Mouse (Mus musculus): ENCODE results near the gene Ccdc85c.

The Ccdc85c gene

DNA sequence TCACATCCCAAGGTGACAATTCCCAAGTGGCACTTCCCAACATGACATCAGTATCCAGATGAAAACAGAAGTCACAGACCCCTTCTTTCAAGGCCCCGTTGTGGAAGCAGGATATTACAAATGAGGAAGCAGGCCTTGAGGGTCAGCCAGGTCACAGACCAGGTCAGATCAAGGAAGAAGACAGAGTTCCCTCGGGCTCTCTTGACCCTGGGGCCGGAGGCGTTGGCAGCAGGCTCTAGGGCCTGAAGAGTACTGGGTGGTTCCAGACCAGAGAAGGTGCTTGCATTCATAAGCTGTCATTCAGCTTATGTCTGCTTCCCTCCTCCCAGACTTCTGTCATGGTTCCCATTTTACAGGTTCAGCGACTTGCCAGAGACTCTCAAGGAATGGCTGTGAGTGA lies 5.5 kb downstream of the Ccdc85c start:
- in situ Hi-C loops (cut with MboI, MseI): no loop called here

DNA sequence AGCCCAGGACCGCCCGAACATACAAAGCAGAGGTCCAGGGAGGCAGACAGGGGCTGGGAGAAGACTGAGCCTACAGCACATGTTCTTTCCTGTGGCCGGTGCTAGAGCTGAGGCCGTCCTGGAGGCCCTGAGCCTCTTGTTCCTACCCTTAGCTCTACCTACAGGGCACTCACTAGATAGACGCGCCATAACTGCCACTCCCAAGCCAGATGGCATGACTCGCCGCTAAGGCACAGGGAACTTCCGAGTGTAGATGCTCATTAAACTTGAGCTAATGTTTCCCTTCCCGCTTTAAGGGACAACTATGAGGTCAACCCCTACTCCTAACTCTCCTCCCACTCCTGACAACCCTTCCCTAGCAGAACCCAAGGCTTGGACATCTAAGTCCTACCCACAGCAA lies 6.3 kb downstream of the Ccdc85c start:
- in situ Hi-C loops (cut with MboI, MseI): no loop called here

DNA sequence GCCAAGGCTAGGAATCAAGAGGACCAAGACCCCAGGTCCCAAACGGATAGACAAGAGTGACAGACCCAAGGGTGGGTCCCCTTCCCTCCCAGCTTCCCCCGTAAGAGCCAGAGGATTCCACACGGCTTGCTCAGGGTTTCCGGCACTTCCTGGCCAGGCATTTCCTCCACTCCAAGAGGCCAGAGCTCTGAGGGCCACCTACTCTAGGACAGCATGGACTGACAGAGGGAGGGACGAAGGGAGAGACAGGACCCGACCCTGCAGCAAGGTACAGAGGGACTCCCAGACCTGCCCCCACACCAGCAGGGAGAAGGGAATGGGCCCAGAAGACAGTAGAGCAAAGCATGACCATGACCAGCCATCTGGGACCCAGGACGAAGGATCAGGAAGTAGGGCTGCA lies 7.6 kb downstream of the Ccdc85c start:
- in situ Hi-C loops (cut with MboI, MseI): no loop called here

DNA sequence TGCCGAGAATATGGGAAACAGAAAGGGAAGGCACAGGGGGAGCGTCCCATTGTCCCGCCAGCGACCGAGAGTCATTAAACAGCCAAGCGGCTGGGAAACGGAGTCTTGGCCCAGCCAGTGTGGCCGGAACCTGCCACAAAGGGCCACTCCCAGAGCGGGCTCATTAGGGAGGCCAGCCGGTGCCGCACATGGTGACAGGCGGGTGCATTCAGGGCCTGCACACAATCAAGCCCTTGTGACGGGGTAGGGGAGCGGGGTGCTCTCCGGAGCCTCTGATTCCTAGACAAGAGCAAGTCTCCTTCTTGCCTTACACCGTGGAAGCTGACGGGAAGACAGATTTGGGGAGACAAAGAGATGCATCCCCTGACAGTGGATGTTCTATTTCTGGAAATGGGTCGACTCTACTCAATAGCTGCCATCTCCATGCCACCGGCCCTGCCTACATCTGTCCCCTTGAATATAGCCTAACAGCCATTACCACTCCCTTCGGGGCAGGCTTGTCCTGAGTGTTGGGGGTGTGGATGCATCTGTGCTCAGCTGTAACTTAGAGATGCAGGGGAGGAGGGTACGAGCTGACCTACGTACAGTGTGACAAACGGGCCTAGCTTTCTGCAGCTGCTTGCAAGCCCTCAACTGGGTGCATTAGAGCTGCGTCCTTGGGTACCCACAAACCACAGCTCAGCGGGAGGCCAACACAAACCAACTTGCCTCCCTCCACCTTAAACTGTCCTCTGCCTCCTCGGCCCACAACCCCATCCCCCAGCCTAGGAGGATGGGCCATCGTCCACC lies 9.2 kb downstream of the Ccdc85c start:
- in situ Hi-C loops (cut with MboI, MseI): no loop called here

DNA sequence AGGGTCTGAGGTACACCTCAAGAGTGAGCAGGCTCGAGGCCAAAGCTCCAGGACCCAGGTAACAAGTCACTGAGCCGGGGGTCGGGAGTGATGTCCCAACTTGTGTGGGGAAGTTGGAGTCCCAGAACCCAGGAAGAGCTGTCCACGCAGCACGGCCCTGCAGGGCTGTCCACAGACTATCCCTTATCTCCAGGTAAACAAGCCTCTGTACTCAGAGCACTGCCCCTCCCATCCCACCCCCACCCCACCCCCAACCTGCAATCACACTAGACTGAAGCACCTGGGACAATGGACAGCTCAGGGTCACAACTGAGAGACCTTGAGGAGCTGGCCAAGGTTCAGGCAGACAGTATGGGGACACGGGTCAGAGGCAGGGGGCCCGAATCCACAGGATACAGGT lies 10.3 kb downstream of the Ccdc85c start:
- in situ Hi-C loops (cut with MboI, MseI): no loop called here

DNA sequence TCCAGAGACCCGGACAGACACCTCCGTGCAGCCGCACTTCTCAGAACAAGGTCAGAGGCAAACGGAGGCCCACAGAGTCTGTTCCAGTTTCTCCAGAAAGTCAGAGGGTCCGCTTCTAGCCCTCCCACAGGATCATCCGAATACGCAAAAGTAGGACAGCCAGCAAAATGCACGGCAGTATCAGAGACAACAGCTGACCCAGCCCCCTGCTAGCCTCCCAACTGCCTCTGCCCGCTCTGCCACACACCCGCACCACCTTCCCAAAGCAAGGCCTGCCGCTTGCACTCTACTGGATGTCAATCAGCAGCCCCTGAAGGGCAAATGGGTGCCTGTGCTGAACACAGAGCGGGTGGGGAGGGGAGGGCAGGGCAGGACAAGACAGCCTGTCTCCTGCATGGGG lies 14.3 kb downstream of the Ccdc85c start:
- in situ Hi-C loops (cut with MboI, MseI): no loop called here

DNA sequence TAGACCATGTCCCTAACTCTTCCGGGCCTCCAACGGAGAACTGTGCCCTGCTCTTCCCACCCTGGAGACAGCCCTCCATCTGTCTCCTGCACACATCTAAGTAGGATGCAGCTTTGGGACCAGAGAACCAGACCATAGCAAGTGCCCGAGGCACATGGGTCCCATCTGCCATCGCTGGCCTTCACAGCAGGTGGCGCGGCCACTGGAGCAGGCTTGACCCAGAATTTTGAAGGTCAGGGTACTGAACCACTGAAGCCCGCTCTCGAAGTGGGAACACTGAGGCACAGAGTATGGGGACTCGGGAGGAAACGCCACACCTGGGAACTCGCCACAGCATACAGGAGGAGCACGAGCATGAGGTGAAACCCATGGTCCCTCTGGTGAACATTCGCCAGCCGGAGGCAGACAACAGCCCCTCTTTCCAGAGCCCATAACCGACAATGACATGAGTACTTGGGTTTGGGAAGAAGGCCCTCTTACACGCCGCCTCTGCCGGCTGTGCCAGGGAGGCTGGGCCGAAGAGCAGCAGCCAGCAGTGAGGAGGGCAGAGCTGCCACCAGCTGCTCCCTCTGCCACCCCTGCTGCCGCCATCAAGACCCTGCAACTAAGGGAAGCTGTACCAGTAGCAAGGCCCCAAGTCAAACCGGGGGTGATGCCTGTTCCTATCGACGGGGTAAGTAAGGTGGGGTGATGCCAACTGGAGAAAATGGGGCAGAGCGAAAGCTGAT lies 15.7 kb downstream of the Ccdc85c start:
- in situ Hi-C loops (cut with MboI, MseI): no loop called here

DNA sequence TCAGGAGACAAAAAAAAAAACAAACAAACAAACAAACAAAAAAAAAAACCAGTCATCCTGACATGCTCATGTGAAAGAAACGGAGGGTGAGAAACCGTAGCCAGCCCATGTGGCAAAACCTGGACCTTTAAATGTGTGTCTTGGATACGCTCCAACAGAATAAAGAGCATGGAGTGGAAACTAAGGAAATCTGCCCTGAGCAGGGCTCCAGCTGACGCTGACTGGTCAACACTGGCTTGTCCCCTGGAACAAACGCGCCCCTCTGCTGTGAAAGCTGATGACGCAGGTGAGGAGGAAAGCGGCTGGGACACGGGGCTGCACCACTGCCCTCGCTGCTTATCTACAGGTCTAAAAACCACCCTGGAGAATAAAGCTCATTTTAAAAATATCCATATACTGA lies 18.5 kb downstream of the Ccdc85c start:
- in situ Hi-C loops (cut with MboI, MseI): no loop called here

DNA sequence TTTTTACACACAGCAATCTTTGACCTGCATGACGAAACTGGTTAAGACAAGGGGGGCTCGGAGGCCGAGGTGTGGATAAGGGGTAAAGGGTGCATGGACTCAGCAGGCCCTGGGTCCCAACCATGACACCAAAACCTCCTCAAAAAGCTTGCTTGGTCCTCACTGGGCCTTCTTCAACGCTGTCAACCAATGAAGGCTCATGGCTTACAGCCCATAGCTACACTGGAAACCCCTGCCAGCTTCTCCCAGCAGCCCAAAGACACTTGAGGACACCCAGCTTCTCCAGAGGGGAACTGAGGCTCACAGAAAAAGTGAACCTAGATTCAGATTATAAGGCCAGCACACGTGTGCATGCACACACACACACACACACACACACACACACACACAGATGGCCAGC lies 19.3 kb downstream of the Ccdc85c start:
- in situ Hi-C loops (cut with MboI, MseI): no loop called here

DNA sequence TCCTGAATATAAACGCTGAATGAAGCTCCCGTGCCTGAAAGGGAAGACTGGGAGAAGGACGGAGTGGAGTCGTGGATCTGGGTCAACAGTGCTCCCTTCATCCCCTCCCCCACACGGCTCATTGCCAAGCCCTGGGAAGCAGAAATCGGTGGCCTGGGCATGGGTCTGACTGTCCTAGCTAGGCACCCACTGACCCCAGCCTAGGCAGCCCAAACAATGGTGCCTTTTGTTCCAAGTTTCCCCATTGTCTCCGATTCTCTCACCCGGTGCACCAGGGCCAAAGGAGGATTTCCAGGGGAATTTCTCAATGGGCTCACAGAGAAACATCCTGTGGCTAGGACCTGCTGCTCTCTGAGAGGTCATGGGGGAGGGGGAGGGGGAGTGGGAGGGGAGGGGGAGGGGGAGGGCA lies 19.7 kb downstream of the Ccdc85c start:
- in situ Hi-C loops (cut with MboI, MseI): no loop called here

DNA sequence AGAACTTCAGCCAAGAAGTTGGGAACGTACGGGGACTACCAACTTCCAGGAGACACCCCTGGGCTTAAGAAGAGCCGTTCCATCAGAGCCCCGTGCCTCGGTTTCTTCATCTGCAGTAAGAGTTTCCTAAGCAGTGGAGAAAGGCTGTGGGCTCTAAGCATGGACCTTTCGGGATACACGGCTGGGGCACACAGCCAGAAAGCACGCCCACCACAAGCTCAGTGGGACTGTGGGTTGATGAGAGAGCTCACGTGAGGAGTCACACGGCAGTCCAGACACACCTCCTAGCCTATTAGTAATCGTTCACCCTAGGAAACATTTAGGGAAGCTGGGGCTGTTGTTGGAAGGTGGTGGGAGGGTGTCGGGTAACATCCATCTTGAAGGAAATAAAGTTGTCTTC lies 22.2 kb downstream of the Ccdc85c start:
- in situ Hi-C loops (cut with MboI, MseI): no loop called here

DNA sequence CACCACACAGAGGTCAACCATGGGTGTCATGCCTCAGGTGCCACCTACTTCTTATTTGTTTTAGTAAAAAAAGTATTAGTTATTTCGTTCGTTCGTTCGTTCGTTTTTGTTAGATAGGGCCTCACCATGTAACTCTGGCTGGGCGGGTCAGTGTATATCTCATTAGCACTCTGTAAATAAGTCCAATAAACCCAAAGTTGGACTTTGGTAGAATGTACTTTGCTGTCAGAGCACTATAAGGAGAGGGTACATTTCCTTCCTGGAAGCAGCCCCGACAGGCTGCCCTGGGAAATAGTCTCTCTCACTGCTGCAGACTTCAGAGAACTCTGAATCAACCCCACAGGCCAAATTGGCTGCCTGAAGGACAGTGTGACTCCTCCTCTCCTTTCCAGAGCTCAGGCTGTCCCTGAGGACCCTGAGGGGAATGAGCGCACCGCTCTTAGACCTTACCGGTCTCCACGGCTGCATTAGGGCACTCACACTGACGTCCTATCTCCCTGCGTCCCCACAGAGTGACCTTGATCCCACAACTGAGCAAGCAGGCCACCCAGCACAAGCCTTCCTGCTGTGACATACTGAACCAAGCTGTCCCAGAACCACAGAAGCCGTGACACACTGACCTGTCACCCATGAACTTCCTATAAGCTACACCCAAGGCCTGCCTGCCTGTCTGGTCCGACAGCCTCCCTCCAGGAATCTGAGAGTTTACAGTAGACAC lies 23.2 kb downstream of the Ccdc85c start:
- in situ Hi-C loops (cut with MboI, MseI): no loop called here

DNA sequence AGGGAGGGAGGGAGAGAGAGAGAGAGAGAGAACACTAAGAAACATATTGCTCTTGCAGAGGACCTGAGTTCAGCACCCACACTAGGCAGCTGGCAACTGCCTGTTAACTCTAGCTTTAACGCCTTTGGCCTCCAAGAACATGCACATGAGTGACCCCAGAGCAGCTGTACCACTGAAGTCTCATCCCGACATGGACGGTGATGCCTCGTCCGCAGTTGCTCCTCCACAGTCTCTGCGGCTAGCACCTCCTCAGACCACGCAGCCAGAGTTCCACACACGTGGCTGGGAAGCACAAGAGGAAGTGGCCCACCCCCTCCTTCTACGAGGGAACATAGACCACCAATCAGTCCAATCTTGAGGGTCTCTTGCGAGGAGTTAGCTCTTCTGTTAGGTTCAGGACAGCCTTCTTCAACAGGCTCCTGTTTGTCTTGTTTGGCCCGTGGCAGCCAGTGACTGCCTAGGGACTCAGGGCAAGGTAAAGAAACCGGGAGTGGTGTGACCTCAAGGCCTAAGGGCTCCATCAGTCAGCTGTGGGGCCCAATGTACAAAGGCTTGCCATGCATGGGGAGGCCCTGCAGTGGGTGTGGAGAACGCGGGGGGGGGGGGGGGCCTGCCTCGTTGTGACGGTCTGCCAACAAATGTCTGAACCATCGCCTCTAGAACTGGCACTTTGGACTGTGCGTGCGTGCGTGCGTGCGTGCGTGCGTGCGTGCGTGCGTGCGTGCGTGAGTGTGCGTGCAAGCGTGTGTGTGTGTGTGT lies 24.0 kb downstream of the Ccdc85c start:
- in situ Hi-C loops (cut with MboI, MseI): no loop called here

DNA sequence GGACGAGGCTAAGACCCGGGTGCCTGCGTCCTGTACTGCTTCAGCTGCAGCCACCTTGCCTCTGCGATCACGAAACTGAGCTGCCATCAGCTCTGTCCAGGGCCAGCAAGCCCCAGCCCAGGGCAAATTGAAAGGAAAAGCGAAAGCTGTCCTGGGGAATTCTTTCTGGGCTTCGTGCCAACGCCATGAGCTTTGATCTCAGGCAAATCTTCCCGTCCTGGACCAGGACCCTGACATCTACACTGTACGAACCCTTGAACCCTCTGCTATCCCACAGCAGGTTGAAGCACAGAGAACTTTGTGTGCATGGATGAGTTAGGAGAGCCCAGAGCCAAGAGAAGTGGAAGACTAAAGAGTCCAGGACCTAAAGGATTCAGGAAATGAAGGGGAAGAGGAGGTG lies 25.7 kb downstream of the Ccdc85c start:
- in situ Hi-C loops (cut with MboI, MseI): no loop called here

DNA sequence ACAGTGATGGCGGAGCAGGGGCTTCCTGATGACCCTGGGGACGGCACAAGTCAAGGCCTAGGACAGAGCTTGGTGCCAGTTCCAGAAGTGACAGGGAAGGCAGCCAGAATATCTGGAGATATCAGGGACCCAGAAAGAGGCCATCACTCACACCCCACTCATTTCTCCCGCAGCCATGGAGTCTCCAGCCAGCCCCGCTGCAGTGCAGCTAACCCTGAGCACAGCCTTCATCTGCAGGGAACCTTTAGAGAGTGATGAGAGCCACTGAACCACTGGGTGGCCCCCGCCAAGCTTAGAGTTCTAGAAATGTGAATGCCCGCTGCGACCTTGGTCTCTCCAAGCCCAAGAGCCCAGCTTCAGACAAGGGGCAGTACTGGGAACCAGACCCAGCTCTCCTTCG lies 26.2 kb downstream of the Ccdc85c start:
- in situ Hi-C loops (cut with MboI, MseI): no loop called here

DNA sequence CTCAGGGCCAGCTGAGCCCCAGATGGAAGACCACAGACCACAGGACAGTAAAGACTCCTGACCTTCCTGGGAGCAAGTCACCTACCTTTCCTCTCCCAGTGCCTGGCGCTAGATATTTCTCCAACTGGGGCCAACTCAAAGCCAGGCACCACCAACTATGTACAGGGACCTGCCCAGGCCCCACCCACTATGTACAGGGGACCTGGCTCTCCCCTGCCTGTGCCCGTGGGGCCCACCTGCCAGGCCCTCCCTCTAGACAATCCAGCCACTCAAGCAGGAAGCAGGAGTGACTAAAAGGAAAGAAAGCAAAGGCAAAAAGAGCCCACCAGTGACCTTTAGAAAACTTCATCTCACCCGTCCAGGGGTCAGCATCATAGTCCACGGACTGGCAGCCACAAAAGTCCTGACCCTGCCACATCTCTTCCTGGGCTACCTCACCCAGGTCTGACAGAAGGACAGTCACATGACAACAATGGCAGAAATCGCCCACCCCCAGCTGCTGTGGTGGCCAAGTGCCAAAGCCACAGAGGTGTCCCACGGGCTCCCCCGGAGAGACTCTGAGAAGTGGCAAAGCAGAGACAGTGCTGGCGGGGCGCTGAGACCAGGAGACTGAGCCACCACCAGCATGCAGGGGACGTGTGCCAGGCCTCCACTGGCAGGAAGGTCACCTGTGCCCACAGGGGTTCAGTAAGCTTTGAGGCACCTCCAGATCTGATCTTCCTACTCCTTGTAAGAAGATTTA lies 28.3 kb downstream of the Ccdc85c start:
- in situ Hi-C loops (cut with MboI, MseI): no loop called here

DNA sequence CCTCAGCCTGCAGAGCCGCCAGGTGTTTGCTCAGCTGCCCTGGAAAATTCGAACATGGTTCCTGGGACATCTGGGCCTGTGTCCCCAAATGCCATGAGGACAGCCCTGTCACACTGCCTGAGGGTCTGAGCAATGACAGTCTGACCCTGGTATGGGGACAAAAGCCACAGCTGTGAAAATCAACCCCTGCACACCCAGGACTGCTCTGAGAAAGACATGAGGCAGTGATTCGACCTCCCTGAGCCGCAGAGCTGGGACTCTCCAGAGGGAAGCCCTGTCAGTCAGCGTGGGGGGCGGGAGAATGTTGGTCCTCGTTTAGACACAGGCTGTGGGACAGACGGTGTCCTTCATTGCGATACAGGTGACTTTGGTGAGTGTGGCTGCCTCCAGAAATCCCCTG lies 29.6 kb downstream of the Ccdc85c start:
- in situ Hi-C loops (cut with MboI, MseI): no loop called here

DNA sequence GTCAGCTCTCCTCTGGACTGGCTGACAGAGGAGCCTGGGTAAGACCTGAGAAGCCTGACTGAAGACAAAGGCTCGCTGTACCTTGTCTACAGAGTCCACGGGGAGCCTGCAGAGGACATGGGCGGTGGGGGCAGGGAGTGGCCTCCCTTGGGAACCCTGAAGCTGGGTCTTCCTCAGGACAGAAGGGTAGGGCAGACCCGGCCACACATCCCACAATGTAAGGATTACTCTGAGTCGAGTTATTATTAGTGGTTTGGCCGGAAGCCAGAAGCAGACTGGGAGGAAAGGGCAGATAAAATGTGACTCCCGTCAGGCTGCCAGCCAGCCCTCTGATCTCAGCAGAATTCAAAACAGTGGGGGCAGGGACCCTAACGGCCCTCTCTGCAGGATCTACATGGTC lies 30.4 kb downstream of the Ccdc85c start:
- in situ Hi-C loops (cut with MboI, MseI): no loop called here

DNA sequence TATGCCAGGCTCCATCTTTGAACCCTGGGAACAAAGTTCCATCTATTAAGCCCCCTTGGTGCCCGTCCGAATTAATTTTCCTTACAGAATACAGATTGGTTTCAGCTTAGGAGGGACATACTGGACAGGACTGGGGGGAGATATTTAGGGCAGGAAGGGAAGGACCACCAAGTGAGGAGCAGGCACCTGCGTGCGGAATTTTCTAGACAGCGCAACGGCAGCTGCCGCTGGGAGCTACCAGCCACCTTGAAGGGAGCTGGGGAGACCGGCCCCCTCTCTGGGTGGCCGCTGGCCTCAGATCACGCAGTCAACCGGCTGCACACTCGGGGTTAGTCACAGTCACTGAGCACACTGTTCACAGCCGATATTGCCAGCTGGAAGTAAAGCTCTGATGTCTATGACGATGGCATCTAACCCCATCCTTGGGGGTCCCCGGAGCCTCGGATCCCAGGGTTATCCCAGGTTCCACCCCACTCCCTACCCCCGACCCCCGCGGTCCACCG lies 32.9 kb downstream of the Ccdc85c start:
- in situ Hi-C loops (cut with MboI, MseI): no loop called here

DNA sequence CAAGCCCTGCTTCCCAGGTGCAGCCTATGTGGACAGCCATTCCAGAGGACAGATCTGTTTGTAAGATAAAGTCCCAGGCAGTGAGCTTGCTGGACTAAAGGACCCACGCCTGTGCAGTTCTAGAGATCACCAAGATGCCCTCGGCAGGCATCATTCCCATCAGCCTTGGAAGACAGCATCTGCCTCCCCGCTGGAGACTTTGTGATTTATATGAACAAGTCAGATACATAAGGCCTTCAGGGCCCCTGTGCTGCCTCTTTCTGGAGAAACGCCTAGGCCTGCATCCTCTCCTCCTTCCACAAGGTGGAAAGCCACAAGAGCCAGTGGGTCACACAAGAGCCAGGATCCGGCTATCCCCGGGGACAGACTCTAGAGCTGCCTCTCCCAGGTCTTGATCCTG lies 33.6 kb downstream of the Ccdc85c start:
- in situ Hi-C loops (cut with MboI, MseI): no loop called here

DNA sequence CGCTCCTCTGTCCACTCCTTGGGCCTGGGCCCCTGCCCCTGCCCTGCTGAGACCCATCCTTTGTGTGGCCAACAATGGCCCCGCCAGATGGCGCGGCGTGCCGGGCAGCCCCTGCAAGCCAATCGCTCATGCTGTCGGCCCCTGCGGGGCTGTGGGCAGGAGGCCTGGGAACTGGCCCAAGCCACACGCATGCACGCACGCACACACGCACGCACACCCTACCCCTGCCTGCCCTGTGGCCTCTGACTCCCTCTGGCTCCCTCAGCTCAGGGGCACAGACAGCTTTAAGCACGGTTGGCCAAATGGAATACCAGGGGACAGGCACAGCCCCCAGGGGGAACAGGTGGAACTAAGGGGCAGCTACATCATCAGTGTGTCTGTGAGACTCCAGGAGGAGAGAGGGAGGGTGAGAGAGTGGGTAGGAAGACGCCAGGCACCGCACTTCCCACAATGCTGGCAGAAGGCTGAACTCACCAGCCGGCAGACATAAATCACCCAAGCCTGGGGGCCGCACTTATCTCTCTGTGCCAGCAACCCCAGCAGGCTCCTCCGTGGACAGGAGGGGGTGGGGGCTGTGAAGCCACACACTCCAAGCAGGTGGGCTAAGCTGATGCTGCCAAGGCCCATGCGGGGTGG lies 34.2 kb downstream of the Ccdc85c start:
- in situ Hi-C loops (cut with MboI, MseI): no loop called here

Data from T-helper 2 cell (primary cell).